ENCODE assay signal across 7 mouse cellular contexts in the genomic region with DNA sequence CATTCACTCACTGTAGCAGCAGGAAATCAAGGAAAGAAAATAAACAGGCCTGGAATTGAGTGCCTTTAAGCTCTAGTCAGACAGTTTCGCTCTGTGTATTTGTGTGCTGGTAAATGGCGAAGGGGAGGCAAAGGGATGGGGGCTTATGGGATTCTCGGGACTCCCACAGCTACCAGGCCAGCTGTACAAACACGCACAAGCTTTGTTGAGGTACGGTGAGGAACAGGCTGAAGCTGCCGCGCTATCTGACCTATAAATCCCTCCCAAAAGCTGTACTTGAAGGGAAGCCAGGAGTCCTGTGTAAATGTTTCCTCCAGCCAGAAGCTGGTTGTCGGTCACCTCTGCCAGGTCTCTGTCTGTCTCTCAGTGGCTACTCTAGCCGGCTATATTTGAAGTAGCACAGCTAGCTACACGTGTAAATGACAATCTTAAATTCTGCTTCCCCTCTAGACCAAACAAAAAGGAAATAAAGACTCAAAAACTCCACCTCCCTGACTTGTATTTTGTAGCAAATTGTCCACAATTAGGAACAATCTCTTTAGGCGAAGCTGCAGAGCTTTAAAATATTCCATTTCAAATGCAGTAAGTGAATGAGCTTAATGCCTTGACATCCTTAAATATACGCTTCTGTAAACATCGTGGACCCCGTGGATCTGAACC.
DNase-seq lines count a peak whose midpoint lies in the region; ATAC-seq and TF ChIP-seq lines count a peak whose summit lies in the region.

No protein-coding gene starts in this region.

- H3K9ac ChIP-seq in embryonic facial prominence, embryonic 15.5 days: no peak overlapping the region
- no peak overlapping the region for H3K9ac ChIP-seq in hindbrain, embryonic 12.5 days
- H3K9ac ChIP-seq in neural tube, embryonic 13.5 days: peak overlapping the region; percentile 55

- WGBS in embryonic facial prominence, embryonic 15.5 days: 23% methylated on average over 14 of the region's 14 CpGs
- 46% methylated on average over 14 of the region's 14 CpGs for WGBS in hindbrain, embryonic 12.5 days
- WGBS in neural tube, embryonic 13.5 days: 13% methylated on average over 14 of the region's 14 CpGs

- H3K36me3 ChIP-seq in embryonic facial prominence, embryonic 15.5 days: no peaks in the 10 kb centered on the region
- no peaks in the 10 kb centered on the region for H3K36me3 ChIP-seq in hindbrain, embryonic 12.5 days
- H3K36me3 ChIP-seq in neural tube, embryonic 13.5 days: no peaks in the 10 kb centered on the region

- no peaks in the 10 kb centered on the region for H3K27me3 ChIP-seq in embryonic facial prominence, embryonic 15.5 days
- H3K27me3 ChIP-seq in hindbrain, embryonic 12.5 days: no peaks in the 10 kb centered on the region
- H3K27me3 ChIP-seq in neural tube, embryonic 13.5 days: no peaks in the 10 kb centered on the region

- no peaks in the 10 kb centered on the region for H3K9me3 ChIP-seq in embryonic facial prominence, embryonic 15.5 days (replicated peaks)
- H3K9me3 ChIP-seq in hindbrain, embryonic 12.5 days (replicated peaks): no peaks in the 10 kb centered on the region
- no peaks in the 10 kb centered on the region for H3K9me3 ChIP-seq in neural tube, embryonic 13.5 days

- no peak overlapping the region; the same call in 1 of the 2 replicates for H3K4me3 ChIP-seq in left cerebral cortex, adult 2 months
- no peak overlapping the region for H3K4me3 ChIP-seq in embryonic facial prominence, embryonic 15.5 days (replicated peaks)
- no peak overlapping the region for H3K4me3 ChIP-seq in hindbrain, embryonic 12.5 days
- H3K4me3 ChIP-seq in neural tube, embryonic 13.5 days: peak overlapping the region; percentile 9; the same call in 1 of the 2 replicates

- peak; percentile 7 for DNase-seq in left cerebral cortex, postnatal 4 days
- DNase-seq in left cerebral cortex, adult 2 months (ENCODE audit: extremely low spot score in 1 of 2, low spot score in 2 of 2): no peak
- no peak for DNase-seq in spleen, postnatal 10 days (ENCODE audit: low spot score in 2 of 2)
- DNase-seq in ovary, postnatal 14 days (ENCODE audit: low spot score): no peak

- ATAC-seq in embryonic facial prominence, embryonic 15.5 days (ENCODE audit: insufficient number of reproducible peaks, low FRiP score, low TSS enrichment, low read depth): no peak
- ATAC-seq in hindbrain, embryonic 12.5 days (ENCODE audit: low FRiP score): 0 out of 2 replicates have a peak, but pooled peaks have one; percentile 35
- ATAC-seq in neural tube, embryonic 13.5 days (ENCODE audit: low read depth): peak; percentile 86

- intact Hi-C loops in left cerebral cortex, postnatal 4 days (cut with DNase I): loop anchor here (5.0 kb wide), 1 partner anchor 230 kb away; no protein-coding TSS in a partner anchor
- intact Hi-C loops in left cerebral cortex, adult 2 months (cut with DNase I): no loop called here

- H3K4me2 ChIP-seq in embryonic facial prominence, embryonic 15.5 days (replicated peaks): peak overlapping the region; percentile 31
- peak overlapping the region; percentile 29; the same call in 1 of the 2 replicates for H3K4me2 ChIP-seq in hindbrain, embryonic 12.5 days (replicated peaks)
- H3K4me2 ChIP-seq in neural tube, embryonic 13.5 days: peak overlapping the region; percentile 48

- no peak for TF ChIP-seq CTCF in left cerebral cortex, adult 2 months (IDR thresholded peaks at IDR 0.05)

- no peak overlapping the region for H3K27ac ChIP-seq in left cerebral cortex, adult 2 months
- H3K27ac ChIP-seq in embryonic facial prominence, embryonic 15.5 days (replicated peaks): no peak overlapping the region
- H3K27ac ChIP-seq in hindbrain, embryonic 12.5 days: no peak overlapping the region
- 0 out of 2 replicates have a peak overlapping the region, but pooled peaks have one; percentile 38 for H3K27ac ChIP-seq in neural tube, embryonic 13.5 days (replicated peaks)

- H3K4me1 ChIP-seq in embryonic facial prominence, embryonic 15.5 days: peaks cover 7% of the 10 kb centered on the region; the same call in 1 of the 2 replicates
- H3K4me1 ChIP-seq in hindbrain, embryonic 12.5 days: no peaks in the 10 kb centered on the region; the same call in 1 of the 2 replicates
- H3K4me1 ChIP-seq in neural tube, embryonic 13.5 days (replicated peaks): peaks cover 16% of the 10 kb centered on the region
